Mouse (Mus musculus) testis, postnatal 10 days (tissue): Measurements from ENCODE around the gene Csmd2.
A peak's percentile ranks its signal among the peaks of the same experiment; 100 is the strongest.

ENCODE experiments used
- DNase-seq: peaks from one replicate; pipeline ENCODE4 v3.0.0; 2021; ENCODE audit warnings: low spot score

Csmd2 gene

GRCm38 (mm10) chr4:128241854-128242356 lies 254.2 kb downstream of the Csmd2 start:
- DNase-seq: no peak

- DNase-seq: no peak
Observed at GRCm38 (mm10) chr4:128245201-128245600, 257.5 kb downstream of the Csmd2 start.

GRCm38 (mm10) chr4:128248676-128249075 lies 261.0 kb downstream of the Csmd2 start:
- DNase-seq: peak; percentile 78

- no peak for DNase-seq
Observed at GRCm38 (mm10) chr4:128259211-128259610, 271.6 kb downstream of the Csmd2 start.

GRCm38 (mm10) chr4:128260907-128261560 lies 273.4 kb downstream of the Csmd2 start, which contains the start of gene Hmgb4:
Gene Hmgb4 (minus strand): TSS chr4:128260957.
- no peak for DNase-seq

GRCm38 (mm10) chr4:128264491-128264890 lies 276.8 kb downstream of the Csmd2 start:
- no peak for DNase-seq

- no peak for DNase-seq
Observed at GRCm38 (mm10) chr4:128265341-128265740, 277.7 kb downstream of the Csmd2 start.

- no peak for DNase-seq
Observed at GRCm38 (mm10) chr4:128269261-128269875, 281.7 kb downstream of the Csmd2 start.

GRCm38 (mm10) chr4:128270177-128270576 lies 282.5 kb downstream of the Csmd2 start:
- DNase-seq: no peak

- DNase-seq: peak; percentile 48
Observed at GRCm38 (mm10) chr4:128270931-128271330, 283.3 kb downstream of the Csmd2 start.

- no peak for DNase-seq
Observed at GRCm38 (mm10) chr4:128272501-128272900, 284.8 kb downstream of the Csmd2 start.

- DNase-seq: no peak
Observed at GRCm38 (mm10) chr4:128273146-128273545, 285.5 kb downstream of the Csmd2 start.

- no peak for DNase-seq
Observed at GRCm38 (mm10) chr4:128275116-128275515, 287.5 kb downstream of the Csmd2 start.

GRCm38 (mm10) chr4:128275586-128275985 lies 287.9 kb downstream of the Csmd2 start:
- DNase-seq: no peak

- DNase-seq: no peak
Observed at GRCm38 (mm10) chr4:128285009-128285408, 297.4 kb downstream of the Csmd2 start.

- no peak for DNase-seq
Observed at GRCm38 (mm10) chr4:128288095-128288494, 300.4 kb downstream of the Csmd2 start.

- no peak for DNase-seq
Observed at GRCm38 (mm10) chr4:128304049-128304448, 316.4 kb downstream of the Csmd2 start.

- DNase-seq: no peak
Observed at GRCm38 (mm10) chr4:128306011-128306410, 318.4 kb downstream of the Csmd2 start.

- no peak for DNase-seq
Observed at GRCm38 (mm10) chr4:128315328-128315727, 327.7 kb downstream of the Csmd2 start.

- DNase-seq: peak; percentile 57
Observed at GRCm38 (mm10) chr4:128317951-128318350, 330.3 kb downstream of the Csmd2 start.

- no peak for DNase-seq
Observed at GRCm38 (mm10) chr4:128325511-128325910, 337.9 kb downstream of the Csmd2 start.

GRCm38 (mm10) chr4:128326755-128327154 lies 339.1 kb downstream of the Csmd2 start:
- DNase-seq: no peak

GRCm38 (mm10) chr4:128327421-128327820 lies 339.8 kb downstream of the Csmd2 start:
- no peak for DNase-seq

- no peak for DNase-seq
Observed at GRCm38 (mm10) chr4:128330519-128330918, 342.9 kb downstream of the Csmd2 start.
